Mouse (Mus musculus): ENCODE measurements around the gene Abca4.
"Not testable (repeated sequence)": the region's sequence is repeated elsewhere in the genome, so short reads cannot be mapped to it uniquely, and the experiment has no call there.

Gene Abca4

GRCm38 (mm10) chr3:122210846-122211245 is 166.6 kb downstream of the Abca4 start:
- CTCF ChIA-PET = no interaction called here

- CTCF ChIA-PET = no interaction called here
These were observed 167.3 kb downstream of the Abca4 start for GRCm38 (mm10) chr3:122211446-122212125.

- CTCF ChIA-PET = no interaction called here
These were observed 177.2 kb downstream of the Abca4 start for GRCm38 (mm10) chr3:122221240-122222036.

GRCm38 (mm10) chr3:122226972-122227371 is 182.7 kb downstream of the Abca4 start:
- CTCF ChIA-PET = not testable (repeated sequence)
